Mouse (Mus musculus): Measurements from ENCODE around the gene Fos.

Fos gene

DNA sequence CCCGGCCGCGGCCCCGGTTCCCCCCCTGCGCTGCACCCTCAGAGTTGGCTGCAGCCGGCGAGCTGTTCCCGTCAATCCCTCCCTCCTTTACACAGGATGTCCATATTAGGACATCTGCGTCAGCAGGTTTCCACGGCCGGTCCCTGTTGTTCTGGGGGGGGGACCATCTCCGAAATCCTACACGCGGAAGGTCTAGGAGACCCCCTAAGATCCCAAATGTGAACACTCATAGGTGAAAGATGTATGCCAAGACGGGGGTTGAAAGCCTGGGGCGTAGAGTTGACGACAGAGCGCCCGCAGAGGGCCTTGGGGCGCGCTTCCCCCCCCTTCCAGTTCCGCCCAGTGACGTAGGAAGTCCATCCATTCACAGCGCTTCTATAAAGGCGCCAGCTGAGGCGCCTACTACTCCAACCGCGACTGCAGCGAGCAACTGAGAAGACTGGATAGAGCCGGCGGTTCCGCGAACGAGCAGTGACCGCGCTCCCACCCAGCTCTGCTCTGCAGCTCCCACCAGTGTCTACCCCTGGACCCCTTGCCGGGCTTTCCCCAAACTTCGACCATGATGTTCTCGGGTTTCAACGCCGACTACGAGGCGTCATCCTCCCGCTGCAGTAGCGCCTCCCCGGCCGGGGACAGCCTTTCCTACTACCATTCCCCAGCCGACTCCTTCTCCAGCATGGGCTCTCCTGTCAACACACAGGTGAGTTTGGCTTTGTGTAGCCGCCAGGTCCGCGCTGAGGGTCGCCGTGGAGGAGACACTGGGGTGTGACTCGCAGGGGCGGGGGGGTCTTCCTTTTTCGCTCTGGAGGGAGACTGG lies at the start of gene Fos:
Gene Fos (plus strand): TSS at position 410 of the 817 bp plus-strand sequence.
- peak; percentile 75 to 88 for DNase-seq (ENCODE audit: low spot score in 2 of 2)

DNA sequence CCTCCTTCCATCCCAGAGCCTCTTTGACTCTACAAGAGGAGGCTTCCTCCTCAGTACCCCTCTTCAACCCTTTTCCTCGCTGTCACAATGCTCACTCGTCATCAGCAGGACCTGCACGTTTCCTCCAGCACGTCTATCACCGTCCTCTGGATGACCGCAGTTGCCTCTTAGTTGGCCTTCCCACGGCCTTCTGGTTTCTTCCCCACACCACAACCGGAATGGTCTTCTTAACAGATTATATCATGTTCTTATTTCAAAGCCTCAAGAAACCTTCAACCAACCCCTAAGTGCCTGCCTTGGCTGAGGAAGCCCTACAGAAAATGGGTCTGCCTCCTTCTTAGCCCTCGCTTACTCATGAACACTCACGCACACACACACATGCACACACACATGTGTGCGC lies 48.0 kb upstream of the Fos start:
- no peak for DNase-seq (ENCODE audit: low spot score in 2 of 2)

DNA sequence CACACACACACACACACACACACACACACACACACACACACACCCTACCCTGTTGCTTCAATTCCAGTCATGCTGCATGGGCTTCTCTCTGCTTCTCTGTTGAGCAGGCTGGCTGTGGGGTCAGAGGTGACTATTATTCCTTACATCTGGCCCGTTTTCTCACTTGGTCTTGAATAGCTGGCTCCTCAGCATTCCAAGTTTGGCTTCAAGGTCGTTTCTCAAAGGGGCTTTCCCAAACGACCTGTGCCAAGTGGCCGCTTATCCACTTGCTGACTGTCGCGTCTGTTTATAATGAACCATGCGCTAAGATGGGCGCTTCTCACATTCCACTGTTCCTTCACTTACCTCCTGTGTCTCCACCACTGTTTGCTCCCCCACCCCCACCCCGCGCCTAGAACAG lies 47.6 kb upstream of the Fos start:
- no peak for DNase-seq (ENCODE audit: low spot score in 2 of 2)

DNA sequence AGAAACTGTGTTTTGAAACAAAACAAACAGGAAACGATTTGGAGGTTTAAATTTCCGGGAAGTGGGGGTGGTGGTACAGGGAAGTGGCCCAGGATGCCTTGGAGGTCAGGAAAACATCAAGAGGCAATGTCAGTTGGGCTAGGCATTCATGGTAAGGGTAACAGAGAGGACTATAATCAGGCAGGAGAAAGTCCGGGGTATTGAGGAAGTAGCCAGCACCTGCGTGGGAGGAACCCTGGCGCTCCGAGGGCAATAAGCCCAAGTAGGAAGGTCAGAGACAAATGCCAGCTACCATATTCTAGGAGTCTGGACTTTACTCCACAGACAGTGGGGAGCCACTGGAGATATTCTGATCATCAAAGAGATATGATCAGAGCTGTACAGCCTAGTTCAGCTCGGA lies 45.9 kb upstream of the Fos start:
- DNase-seq (ENCODE audit: low spot score in 2 of 2): no peak

DNA sequence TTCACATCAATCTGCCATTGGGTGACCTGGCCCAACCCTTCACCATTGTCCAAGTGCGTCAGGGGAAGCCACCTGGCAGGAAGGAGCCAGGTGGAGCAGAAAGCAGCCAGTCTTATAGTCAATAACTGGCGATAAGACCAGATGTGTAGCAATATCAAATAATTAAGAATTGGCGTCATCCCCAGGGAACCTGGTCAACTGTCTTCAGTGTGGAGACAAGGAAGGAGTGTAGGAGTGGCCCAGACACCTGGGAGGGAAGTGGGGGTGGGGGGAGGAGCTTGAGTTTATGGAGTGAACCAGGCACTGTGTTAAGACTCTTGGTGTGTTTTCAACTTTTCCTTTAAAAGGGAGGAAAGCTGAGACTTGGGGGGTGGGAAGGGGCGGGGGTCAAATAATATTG lies 43.7 kb upstream of the Fos start:
- no peak for DNase-seq (ENCODE audit: low spot score in 2 of 2)

DNA sequence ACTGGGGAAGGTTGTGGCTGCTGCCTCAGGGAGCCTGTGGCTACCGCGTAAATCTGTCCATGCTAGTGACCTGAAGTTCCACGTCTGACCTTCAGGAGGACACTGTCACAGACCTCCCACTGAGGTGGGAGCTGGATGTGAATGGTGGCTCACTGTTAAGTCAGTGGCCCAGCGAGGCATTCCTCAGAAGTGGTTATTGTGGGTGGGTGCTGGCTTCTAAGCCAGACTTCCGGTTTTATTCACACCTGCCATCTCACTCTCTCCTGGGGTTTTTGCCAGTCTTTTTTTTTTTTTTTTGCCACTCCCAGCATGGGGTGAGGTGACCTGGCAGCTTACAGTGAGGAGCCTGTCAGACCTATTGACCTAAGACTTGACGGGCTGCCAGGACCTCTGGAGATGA lies 43.3 kb upstream of the Fos start:
- DNase-seq (ENCODE audit: low spot score in 2 of 2): no peak

DNA sequence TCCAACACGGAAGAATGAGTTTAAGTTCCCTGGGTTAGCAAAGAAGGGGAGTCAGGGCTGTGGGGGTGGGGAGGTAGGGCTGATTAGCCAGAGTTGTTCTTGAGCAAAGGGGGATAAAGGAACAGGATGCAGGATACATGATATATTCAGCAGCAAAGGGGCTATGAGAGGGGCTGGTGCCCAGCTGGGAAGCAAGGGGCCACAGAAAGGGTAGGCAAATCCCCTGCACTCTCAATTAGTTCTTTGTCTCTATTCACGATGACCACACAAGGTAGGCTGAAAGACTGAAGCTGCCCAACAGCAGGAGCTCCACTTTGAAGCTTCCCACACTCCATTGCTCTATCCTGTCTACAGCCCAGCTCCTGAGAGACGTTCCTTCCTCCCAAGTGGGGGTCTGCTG lies 39.8 kb upstream of the Fos start:
- DNase-seq (ENCODE audit: low spot score in 2 of 2): no peak

DNA sequence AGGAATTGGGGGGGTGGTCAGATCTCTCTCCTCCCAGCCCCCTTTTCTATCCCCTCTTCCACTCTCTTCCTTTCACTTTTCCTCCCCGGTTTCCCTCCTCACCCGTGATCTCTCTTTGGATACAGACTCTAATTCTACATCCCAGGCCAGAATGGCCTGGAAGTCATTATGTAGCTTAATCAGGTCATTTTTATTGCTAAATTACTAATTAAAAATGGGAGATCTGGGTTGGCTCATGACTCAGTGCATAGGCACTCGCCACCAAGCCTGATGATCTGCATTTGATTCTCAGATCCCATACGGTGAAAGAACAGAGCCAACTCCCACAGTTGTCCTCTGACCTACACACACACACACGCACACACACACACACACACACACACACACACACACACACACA lies 39.2 kb upstream of the Fos start:
- DNase-seq (ENCODE audit: low spot score in 2 of 2): no peak

DNA sequence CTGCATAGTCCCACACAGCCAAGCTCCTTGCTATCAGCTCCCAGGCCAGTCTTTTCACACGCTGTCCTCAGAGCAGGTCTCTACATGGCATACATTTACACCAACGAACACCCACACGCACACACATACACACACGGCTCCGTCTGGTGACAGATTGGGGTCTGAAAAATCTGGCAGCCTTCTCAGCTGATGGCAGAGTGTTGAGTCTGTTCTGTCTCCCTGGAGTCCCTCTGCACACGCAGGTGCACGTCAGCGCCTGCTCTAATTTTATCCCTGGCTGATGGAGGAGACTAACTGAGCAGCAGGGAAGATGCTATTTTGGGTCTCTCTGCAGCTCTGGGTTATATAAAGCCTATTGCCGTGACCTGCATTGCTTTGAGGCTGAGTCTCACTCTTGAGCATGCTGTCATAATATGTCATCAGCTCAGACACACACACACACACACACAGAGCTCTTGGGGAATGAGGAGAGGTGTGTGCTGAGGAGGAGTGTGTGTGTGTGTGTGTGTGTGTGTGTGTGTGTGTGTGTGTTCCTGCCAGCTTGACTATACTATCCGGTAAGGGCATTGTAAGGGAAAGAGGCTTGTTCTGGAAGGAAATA lies 37.6 kb upstream of the Fos start:
- DNase-seq (ENCODE audit: low spot score in 2 of 2): no peak

DNA sequence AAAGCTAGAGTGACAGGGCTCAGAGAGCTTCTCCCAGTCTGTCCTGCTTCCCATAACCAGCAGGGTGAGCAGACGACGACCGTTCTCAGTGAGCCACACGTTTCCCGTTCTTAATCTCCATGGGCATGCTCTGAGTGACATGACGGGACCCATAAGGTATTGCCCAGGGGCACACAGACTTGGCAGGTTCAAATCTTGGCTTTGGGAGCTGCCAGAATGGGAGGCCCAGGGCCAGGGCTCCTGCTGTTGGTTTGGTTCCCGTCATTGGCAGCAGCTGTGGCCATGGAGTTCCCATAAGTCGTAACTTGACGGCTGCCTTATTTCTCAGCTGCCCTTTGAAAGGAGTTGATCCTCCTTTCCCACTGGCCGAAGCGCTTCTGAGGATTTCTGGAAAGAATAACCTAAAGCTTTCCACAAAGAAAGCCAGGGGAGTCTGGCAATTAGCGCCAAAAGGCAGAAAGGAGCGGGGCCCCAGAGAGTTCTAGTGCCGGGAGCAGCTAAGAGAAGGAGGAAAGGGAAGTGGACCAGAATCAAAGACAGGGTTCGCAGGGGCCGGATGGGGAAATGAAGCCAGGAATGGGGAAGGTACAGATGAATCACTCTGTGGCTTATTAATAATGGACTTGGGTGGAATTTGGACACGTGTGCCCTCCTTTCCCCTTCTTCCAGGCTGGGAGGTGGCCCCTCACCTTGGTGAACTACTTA lies 36.4 kb upstream of the Fos start:
- DNase-seq (ENCODE audit: low spot score in 2 of 2): no peak

DNA sequence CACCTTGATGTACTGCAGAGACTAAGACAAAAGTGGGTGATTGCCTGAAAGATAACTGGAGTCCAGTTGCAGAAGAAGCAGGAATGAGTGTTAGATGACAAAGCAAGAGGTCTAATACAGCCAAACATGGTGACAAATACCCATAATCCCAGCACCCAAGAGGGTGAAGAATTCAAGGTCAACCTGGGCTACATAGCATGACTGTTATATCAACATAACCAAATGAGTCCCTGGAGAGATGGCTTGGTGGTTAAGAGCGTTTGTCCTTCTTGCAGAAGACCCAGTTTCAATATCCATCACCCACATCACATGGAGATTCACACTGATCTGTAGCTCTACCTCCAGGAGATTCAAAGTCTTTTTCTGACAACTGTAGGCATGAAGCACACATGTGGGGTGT lies 30.2 kb upstream of the Fos start:
- DNase-seq (ENCODE audit: low spot score in 2 of 2): no peak

DNA sequence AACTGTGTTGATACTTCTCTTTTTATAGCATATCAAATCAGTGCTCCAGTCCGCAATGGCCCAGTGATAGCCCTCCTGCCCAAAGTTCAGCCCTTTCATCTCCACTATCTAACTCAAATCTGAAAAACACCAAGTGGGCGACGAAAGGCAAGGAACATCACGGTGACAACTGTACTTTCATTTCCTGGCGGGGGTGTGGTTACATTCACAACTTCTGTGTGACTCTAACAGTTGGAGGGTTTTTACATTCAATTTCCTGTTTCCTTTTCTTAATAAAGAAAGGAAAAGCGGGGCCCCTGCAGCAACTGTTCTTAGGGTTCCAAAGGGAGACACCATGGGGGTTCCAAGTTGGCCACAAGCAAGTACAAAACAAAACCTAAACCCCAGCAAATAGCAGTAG lies 29.0 kb upstream of the Fos start:
- peak in 1 of 2 experiments; percentile 31 for DNase-seq (ENCODE audit: low spot score in 2 of 2)

DNA sequence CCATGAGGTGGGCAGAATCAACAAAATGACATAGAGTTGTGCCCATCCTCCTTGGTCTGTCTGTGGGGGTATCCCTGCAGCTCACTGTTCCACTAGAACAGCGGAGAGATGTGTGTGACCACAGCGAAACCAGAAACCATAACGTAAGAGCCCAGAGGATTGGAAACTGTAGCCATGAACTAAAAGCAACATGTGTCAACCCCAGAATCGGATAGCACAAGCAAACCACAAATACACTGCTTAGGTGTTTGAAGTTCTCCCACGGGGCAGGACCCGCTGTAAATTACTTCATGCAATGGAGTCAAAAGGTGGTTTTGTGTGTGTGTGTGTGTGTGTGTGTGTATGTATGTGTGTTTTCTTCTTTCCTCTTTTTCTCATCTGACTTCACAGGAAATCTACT lies 26.7 kb upstream of the Fos start:
- no peak for DNase-seq (ENCODE audit: low spot score in 2 of 2)

DNA sequence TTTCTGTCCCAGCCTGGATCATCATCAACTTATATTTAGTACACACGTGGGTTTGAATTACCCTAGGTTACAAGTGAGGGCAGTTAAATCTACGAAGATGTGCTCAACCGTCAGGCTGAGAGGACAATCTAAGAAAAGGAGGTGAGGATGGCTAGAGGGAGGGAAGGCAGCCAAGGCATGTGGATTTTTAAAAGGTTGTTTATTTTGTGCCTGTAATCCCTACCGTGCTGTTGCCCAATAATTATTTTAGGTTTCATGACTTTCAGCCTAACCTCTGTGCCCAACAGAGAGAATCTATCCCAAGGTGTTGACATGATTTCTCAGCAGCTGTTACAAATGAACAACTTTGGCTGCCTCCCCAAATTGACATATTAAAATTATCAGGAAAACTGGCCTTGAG lies 26.2 kb upstream of the Fos start:
- no peak for DNase-seq (ENCODE audit: low spot score in 2 of 2)

DNA sequence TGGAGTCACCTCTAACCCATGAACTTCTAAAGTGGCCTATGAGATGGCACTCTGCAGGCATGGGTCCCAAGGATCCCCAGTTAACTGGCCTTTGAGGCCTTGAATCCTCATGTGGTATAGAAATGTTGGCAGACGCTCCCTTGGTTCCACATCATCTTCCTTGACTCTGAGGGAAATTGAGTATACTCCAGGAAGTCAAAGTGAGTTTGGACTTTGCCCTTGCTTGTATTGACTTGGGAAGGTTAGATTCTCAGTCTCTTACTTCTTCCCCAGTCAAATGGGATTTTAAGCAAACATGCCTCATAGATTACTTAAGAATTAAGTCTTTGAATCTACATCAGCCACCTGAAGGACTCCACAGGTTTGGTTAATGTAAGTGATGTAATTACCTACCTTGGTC lies 24.2 kb upstream of the Fos start:
- no peak for DNase-seq (ENCODE audit: low spot score in 2 of 2)

DNA sequence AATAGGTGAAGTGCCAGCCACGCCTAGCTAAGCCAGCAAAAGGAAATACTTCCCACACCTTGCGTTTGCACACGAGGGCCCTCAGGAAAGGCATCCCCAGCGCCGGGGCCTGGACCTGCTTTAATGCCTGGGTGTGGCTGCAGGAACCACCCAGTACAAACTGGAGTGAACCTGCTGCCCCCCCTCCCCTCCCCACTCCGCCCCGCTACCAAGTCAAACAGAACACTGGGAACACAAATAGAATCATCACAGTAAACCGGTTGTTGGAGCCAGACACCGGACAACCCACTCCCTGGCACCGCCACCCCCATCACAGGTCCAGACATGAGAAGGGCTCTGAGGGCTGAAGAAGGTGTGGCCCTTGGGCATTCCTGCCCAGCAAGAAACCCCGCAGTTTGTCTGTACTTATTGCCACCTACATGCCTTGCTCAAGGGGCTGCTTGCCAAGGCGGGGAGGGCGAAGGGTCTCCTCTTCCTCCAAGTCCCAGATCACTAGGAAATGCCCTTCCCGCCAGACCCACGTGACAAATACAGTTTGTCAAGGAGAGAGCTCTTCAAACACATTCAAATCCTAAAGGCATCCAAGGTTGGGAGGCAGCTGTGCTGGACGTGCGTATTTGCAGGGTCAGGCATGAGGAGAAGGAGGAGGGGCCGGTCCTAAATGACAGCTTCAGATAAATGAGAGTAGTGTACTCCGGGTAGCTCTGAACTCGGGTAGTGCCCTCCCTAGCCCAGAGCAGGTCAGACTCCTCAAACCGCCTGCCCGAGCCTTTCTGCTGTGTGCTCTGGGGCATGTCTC lies 21.8 kb upstream of the Fos start:
- no peak for DNase-seq (ENCODE audit: low spot score in 2 of 2)

DNA sequence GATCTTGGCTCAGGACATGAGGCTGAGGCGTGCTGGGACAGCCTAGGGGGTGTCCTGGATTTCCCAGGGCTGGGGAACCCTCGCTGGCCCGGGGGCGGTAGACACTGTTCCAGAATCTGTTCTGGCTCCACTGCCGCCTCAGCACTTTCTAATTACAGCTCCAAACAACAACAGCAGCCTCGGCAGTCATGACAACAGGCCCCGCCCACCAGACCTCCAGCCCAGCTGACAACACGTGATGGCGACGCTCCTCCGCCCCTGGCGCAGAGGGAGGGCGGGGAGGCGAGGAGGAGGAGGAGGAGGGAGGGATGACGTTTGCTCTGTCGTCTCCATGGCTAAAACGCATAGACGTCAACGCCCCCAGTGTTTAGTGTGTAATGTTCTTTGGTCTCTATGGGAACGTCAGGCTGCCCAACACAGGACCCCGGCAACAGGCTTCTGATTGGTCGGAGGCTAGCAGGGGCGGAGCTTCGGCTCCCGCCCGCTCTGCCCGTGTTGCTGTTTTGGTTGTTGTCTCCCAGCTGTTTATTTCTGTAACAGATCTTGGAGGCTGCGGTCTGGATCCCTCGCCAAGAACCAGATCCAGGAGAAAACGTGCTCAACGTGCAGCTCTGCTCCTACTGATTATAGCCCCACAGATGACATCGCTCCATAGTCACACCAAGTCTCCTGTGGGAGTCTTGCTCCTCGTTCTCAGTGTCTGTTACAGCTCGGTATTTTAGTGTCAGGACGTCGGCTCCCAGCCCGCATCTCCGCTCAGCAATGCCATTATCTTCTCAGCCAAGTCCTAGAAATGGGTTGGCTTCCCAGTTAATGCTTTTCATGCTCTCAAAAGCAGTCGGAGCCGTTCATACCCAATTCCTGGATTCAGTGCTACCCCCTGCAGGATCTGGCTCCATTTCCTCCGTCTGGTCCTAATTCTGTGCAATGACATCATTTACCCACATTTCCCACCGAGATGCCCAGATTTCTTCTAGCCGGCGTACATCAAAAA lies 18.3 kb upstream of the Fos start:
- DNase-seq (ENCODE audit: low spot score in 2 of 2): peak; percentile 93 to 96

DNA sequence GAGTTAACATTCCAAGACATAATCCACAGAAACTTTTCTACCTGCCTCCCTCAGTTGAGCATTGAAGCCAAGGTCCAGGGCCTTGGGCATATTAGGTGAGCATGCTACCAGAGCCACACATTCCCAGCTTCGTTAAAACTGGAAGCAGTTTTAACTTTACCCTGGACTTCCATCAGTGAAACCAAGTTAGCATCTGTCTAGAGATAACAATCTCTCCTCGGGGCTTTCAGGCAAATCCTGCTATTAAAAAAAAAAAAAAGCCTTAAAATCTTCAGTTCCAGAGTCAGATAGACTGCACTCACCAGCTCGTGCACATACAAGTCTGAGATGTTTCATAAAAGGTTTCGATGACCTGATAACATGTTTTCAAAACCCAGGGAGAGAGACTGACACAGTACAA lies 17.4 kb upstream of the Fos start:
- no peak for DNase-seq (ENCODE audit: low spot score in 2 of 2)

DNA sequence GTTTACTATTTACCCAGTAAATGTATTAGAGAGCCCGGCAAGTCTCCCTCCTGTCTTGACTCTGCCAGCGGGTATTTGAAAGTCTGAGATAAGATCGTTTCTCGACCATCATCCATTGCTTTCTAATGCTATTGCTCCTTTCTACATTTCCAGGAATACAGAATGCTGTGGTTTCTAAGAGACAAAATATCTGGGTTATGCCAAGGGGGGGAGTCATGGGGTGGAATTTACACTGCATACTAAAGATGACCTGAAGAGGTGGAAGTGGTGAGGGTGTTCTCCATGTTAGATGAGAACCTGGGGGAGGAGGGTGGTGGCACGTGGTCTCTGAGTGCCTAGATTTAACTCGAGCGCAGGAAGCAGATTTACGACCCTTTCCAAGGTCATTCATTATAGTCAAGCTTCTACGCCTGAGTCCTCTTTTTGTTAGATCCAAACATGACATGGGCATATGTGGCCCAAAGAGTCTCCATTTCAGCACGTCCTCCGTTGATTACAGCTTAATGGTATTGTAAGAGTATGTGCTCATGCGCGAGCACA lies 16.7 kb upstream of the Fos start:
- no peak for DNase-seq (ENCODE audit: low spot score in 2 of 2)

DNA sequence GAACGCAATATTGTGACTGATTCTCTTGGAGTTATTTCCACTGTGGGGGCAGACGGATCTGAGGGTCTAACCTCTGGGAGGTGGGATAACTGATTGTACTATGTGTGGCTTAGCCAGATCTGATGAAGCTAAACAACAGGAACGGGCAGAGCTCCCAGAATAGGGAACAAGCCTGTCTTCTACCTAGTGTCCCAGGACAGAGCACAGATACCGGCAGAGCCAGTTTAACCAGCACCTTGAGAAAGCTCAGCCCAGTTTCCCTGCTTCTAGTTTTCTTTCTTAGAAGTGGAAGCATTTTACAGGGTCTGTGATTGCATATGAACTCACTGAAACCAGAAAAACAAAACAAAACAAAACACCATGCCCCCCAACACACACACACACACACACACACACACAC lies 13.9 kb upstream of the Fos start:
- DNase-seq (ENCODE audit: low spot score in 2 of 2): no peak

Data from spleen, postnatal 4 days (tissue).